Mouse (Mus musculus): Measurements from ENCODE around the gene Xirp2.
"Not testable (repeated sequence)": the region's sequence is repeated elsewhere in the genome, so short reads cannot be mapped to it uniquely, and the experiment has no call there.

GRCm38 (mm10) chr2:67413425-67413824 lies 32.4 kb upstream of the Xirp2 start, which contains the start of gene Gm21830:
- TF ChIP-seq CHD2 (IDR thresholded peaks at IDR 0.05; ENCODE audit: low read depth, low read length); HCFC1 (IDR thresholded peaks at IDR 0.05; ENCODE audit: borderline replicate concordance, insufficient read depth, low read length): not testable (repeated sequence)
